In genomic region chr11:98149786-98150624, GRCm38 (mm10) we compare ENCODE assay signal across 8 mouse cellular contexts. TPM values are rescaled to one million over a fixed set of nuclear protein-coding genes. Genes with fewer than 3 reads are reported as not detected.
A peak's percentile ranks its signal among the peaks of the same experiment; 100 is the strongest.
DNase-seq lines count a peak whose midpoint lies in the region; ATAC-seq and TF ChIP-seq lines count a peak whose summit lies in the region.

TSS of gene Fbxl20 (minus strand) at chr11:98150403.

- peak within 1 kb of the TSS; percentile 90 for H3K4me2 ChIP-seq in embryonic facial prominence, embryonic 13.5 days
- peak within 1 kb of the TSS; percentile 92 for H3K4me2 ChIP-seq in limb, embryonic 12.5 days
- peak within 1 kb of the TSS; percentile 88 for H3K4me2 ChIP-seq in midbrain, embryonic 15.5 days

- peaks cover 2% of the 10 kb centered on the region for H3K36me3 ChIP-seq in embryonic facial prominence, embryonic 13.5 days
- peaks cover under 1% of the 10 kb centered on the region; the same call in 1 of the 2 replicates for H3K36me3 ChIP-seq in kidney, adult 2 months (ENCODE audit: control insufficient read depth, insufficient read depth, low read length)
- H3K36me3 ChIP-seq in limb, embryonic 12.5 days = peaks cover 9% of the 10 kb centered on the region
- no peaks in the 10 kb centered on the region; the same call in 1 of the 2 replicates for H3K36me3 ChIP-seq in midbrain, embryonic 15.5 days (replicated peaks)
- H3K36me3 ChIP-seq in spleen, adult 2 months (ENCODE audit: control insufficient read depth, insufficient read depth, low read length) = peaks cover 2% of the 10 kb centered on the region; the same call in 1 of the 2 replicates

- peak within 1 kb of the TSS; percentile 93 for H3K9ac ChIP-seq in embryonic facial prominence, embryonic 13.5 days
- H3K9ac ChIP-seq in limb, embryonic 12.5 days (replicated peaks) = peak within 1 kb of the TSS; percentile 88
- H3K9ac ChIP-seq in midbrain, embryonic 15.5 days = peak within 1 kb of the TSS; percentile 98

- WGBS in embryonic facial prominence, embryonic 13.5 days = under 1% methylated on average over 54 of the region's 65 CpGs
- WGBS in kidney, adult 2 months = 1% methylated on average over 50 of the region's 65 CpGs
- under 1% methylated on average over 54 of the region's 65 CpGs for WGBS in limb, embryonic 12.5 days
- under 1% methylated on average over 65 of the region's 65 CpGs for WGBS in midbrain, embryonic 15.5 days
- WGBS in spleen, adult 2 months = under 1% methylated on average over 60 of the region's 65 CpGs

- H3K27me3 ChIP-seq in embryonic facial prominence, embryonic 13.5 days = no peaks in the 10 kb centered on the region
- no peaks in the 10 kb centered on the region for H3K27me3 ChIP-seq in kidney, adult 2 months (replicated peaks; ENCODE audit: control insufficient read depth, insufficient read depth, low read length)
- H3K27me3 ChIP-seq in limb, embryonic 12.5 days = no peaks in the 10 kb centered on the region
- H3K27me3 ChIP-seq in midbrain, embryonic 15.5 days (replicated peaks) = no peaks in the 10 kb centered on the region
- no peaks in the 10 kb centered on the region for H3K27me3 ChIP-seq in spleen, adult 2 months (ENCODE audit: control insufficient read depth, insufficient read depth, low read length)

- TF ChIP-seq POLR2A in kidney, adult 2 months (IDR thresholded peaks at IDR 0.05; ENCODE audit: low read depth, low read length) = no peak
- no peak for TF ChIP-seq POLR2A in spleen, adult 2 months (IDR thresholded peaks at IDR 0.05; ENCODE audit: low read depth, low read length)

- H3K4me3 ChIP-seq in embryonic facial prominence, embryonic 13.5 days = peak within 1 kb of the TSS; percentile 98
- peak within 1 kb of the TSS; percentile 73 for H3K4me3 ChIP-seq in kidney, adult 2 months (ENCODE audit: insufficient read depth, low read depth, low read length)
- H3K4me3 ChIP-seq in limb, embryonic 12.5 days (replicated peaks) = peak within 1 kb of the TSS; percentile 88
- peak within 1 kb of the TSS; percentile 98 for H3K4me3 ChIP-seq in midbrain, embryonic 15.5 days
- H3K4me3 ChIP-seq in spleen, adult 2 months (ENCODE audit: extremely low read depth, insufficient read depth, insufficient read length) = peak within 1 kb of the TSS; percentile 93

- no peaks in the 10 kb centered on the region for H3K9me3 ChIP-seq in embryonic facial prominence, embryonic 13.5 days
- no peaks in the 10 kb centered on the region for H3K9me3 ChIP-seq in limb, embryonic 12.5 days
- no peaks in the 10 kb centered on the region for H3K9me3 ChIP-seq in midbrain, embryonic 15.5 days

- TF ChIP-seq CTCF in kidney, adult 2 months (conservative IDR thresholded peaks at IDR 0.05; ENCODE audit: insufficient read depth, insufficient read length, low read depth, low read length) = no peak
- no peak for TF ChIP-seq CTCF in spleen, adult 2 months (IDR thresholded peaks at IDR 0.05; ENCODE audit: extremely low read depth, insufficient read depth, insufficient read length, insufficient replicate concordance)

- peaks cover 17% of the 10 kb centered on the region for H3K4me1 ChIP-seq in embryonic facial prominence, embryonic 13.5 days
- no peaks in the 10 kb centered on the region; the same call in 1 of the 2 replicates for H3K4me1 ChIP-seq in kidney, adult 2 months (ENCODE audit: control insufficient read depth, insufficient read depth, low read length)
- H3K4me1 ChIP-seq in limb, embryonic 12.5 days (replicated peaks) = peaks cover 17% of the 10 kb centered on the region
- H3K4me1 ChIP-seq in midbrain, embryonic 15.5 days = peaks cover 37% of the 10 kb centered on the region
- peaks cover 2% of the 10 kb centered on the region; the same call in 1 of the 2 replicates for H3K4me1 ChIP-seq in spleen, adult 2 months (ENCODE audit: control insufficient read depth, insufficient read depth, insufficient read length)

- peak; percentile 97 for DNase-seq in 3134 (ENCODE audit: extremely low read depth, insufficient read length, low spot score)
- peak; percentile 95 to 96 for DNase-seq in adrenal gland, postnatal 36 days
- peak; percentile 94 for DNase-seq in heart, adult 18-20 months
- peak; percentile 96 for DNase-seq in kidney, adult 2 months
- peak; percentile 73 to 85 for DNase-seq in spleen, adult 2 months (ENCODE audit: low read depth in 1 of 2, low spot score in 2 of 2)

- ATAC-seq in embryonic facial prominence, embryonic 13.5 days (ENCODE audit: insufficient number of reproducible peaks, insufficient read depth, low FRiP score, low TSS enrichment, low read depth) = peak; percentile 88
- ATAC-seq in limb, embryonic 12.5 days (ENCODE audit: insufficient number of reproducible peaks, insufficient read depth, low FRiP score, low TSS enrichment, low read depth) = peak; percentile 82
- ATAC-seq in midbrain, embryonic 15.5 days (replicated peaks) = peak; percentile 91

- peak within 1 kb of the TSS; percentile 94 for H3K27ac ChIP-seq in embryonic facial prominence, embryonic 13.5 days
- peak within 1 kb of the TSS; percentile 87 for H3K27ac ChIP-seq in kidney, adult 2 months (ENCODE audit: insufficient read depth, low read depth, low read length)
- peak within 1 kb of the TSS; percentile 93 for H3K27ac ChIP-seq in limb, embryonic 12.5 days
- H3K27ac ChIP-seq in midbrain, embryonic 15.5 days = peak within 1 kb of the TSS; percentile 99
- H3K27ac ChIP-seq in spleen, adult 2 months (ENCODE audit: insufficient read depth, low read length) = peak within 1 kb of the TSS; percentile 90

RNA-seq across cellular contexts. Expression of gene Fbxl20, which starts in this region (rescaled TPM):
- total RNA-seq in adrenal gland, postnatal 36 days (2021) = 10 to 100 TPM; 31.8 to 42.9 TPM
- polyA plus RNA-seq in embryonic facial prominence, embryonic 13.5 days (2015; fragmentation: Nextera tagmentation; extraction: Ambion mirVana) = 22.5 and 28.8 TPM in 2 replicates
- total RNA-seq in heart, adult 18-20 months (2021) = 10 to 100 TPM; 19.1 to 22.2 TPM
- polyA plus RNA-seq in kidney, adult 2 months (2012; rRNA removed) = 15.3 and 17.4 TPM in 2 replicates
- polyA plus RNA-seq in limb, embryonic 12.5 days (2016; fragmentation: Nextera tagmentation; extraction: Ambion mirVana) = 24.3 and 25.9 TPM in 2 replicates
- 32.8 and 33.2 TPM in 2 replicates for polyA plus RNA-seq in midbrain, embryonic 15.5 days (2015; fragmentation: Nextera tagmentation; extraction: Ambion mirVana)
- polyA plus RNA-seq in spleen, adult 2 months (2012; rRNA removed) = 15.4 and 17.6 TPM in 2 replicates

Comparison
In these comparisons a context has a peak if more than half of its experiments do, and no peak if none do; other contexts are left out.
1. Peak in every context shown above with its lines: DNase-seq, ATAC-seq, H3K4me3 ChIP-seq and H3K27ac ChIP-seq.